Mouse (Mus musculus) retina, postnatal 7 days (tissue): Measurements from ENCODE around the gene Ssx9.
"Not testable (repeated sequence)": the region's sequence is repeated elsewhere in the genome, so short reads cannot be mapped to it uniquely, and the experiment has no call there.

ENCODE experiments used
- DNase-seq: peaks from one replicate; pipeline ENCODE4 v3.0.0-alpha.2; 2012; ENCODE audit warnings: low read depth, low spot score

Ssx9 gene

DNA sequence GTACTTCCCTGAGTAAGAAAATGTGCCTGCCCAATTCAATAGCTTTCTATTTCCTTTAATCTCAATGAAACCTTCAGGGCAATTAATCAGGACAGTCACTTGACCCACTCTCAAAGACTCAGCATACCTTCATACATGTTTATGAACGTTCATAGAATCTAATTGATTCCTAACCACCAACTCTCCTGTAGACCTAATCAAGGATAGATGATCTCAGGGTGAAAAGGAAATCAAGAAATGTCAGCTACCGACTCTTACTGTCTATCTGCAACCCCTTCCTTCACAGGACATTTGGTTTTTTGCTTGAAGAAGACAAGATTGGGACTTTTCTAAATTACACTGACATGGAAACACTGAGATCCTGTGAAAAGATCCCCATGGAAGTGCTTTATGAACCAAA is at the start of gene Ssx9:
Gene Ssx9 (plus strand): TSS at position 301 of the 400 bp plus-strand sequence.
- not testable (repeated sequence) for DNase-seq

- no peak for DNase-seq
Measured at GRCm38 (mm10) chrX:8732907-8733306, 15.3 kb upstream of the Ssx9 start.

GRCm38 (mm10) chrX:8803391-8803790 is 55.2 kb downstream of the Ssx9 start, which contains the start of gene Ssxb5:
Gene Ssxb5, plus strand, starts transcription at chrX:8803691.
- DNase-seq = not testable (repeated sequence)
